Mouse (Mus musculus) neural tube, embryonic 13.5 days (tissue): ENCODE results near the gene Tnrc18. TPM values are rescaled to one million over a fixed set of nuclear protein-coding genes. Genes with fewer than 3 reads are reported as not detected.

Experiments
- ATAC-seq: fragments of 200-750 bp; cut with Nextera tagmentation; 2 replicates; pipeline ENCODE4 v1.8.0; 2017; ENCODE audit warnings: low read depth, mild to moderate bottlenecking, moderate TSS enrichment, moderate library complexity
- H3K27ac ChIP-seq: fragments of 300-500 bp; sonication (generic); replicated peaks from 2 replicates; pipeline ENCODE4 v1.5.1; 2015; ENCODE audit warnings: moderate library complexity, mild to moderate bottlenecking, inconsistent platforms
- H3K27me3 ChIP-seq: fragments of 300-500 bp; sonication (generic); 2 replicates; pipeline ENCODE4 v1.6.1; 2015; ENCODE audit warnings: mild to moderate bottlenecking, inconsistent platforms
- H3K36me3 ChIP-seq: fragments of 300-500 bp; sonication (generic); 2 replicates; pipeline ENCODE4 v1.6.1; 2015; ENCODE audit warnings: mild to moderate bottlenecking, inconsistent platforms
- H3K4me1 ChIP-seq: fragments of 300-500 bp; sonication (generic); replicated peaks from 2 replicates; pipeline ENCODE4 v1.6.1; 2015; ENCODE audit warnings: inconsistent platforms
- H3K4me2 ChIP-seq: fragments of 300-500 bp; sonication (generic); 2 replicates; pipeline ENCODE4 v1.6.1; 2015; ENCODE audit warnings: inconsistent platforms, mild to moderate bottlenecking, moderate library complexity
- H3K4me3 ChIP-seq: fragments of 300-500 bp; sonication (generic); 2 replicates; pipeline ENCODE4 v1.5.1; 2015; ENCODE audit warnings: mild to moderate bottlenecking, inconsistent platforms
- H3K9ac ChIP-seq: fragments of 300-500 bp; sonication (generic); 2 replicates; pipeline ENCODE4 v1.6.1; 2015; ENCODE audit warnings: moderate library complexity, mild to moderate bottlenecking, inconsistent platforms
- H3K9me3 ChIP-seq: fragments of 300-500 bp; sonication (generic); 2 replicates; pipeline ENCODE4 v1.6.1; 2016; ENCODE audit warnings: inconsistent platforms
- WGBS: fragments of 180-500 bp; shearing (Covaris S2); methylation state at CpG from one replicate; pipeline ENCODE4 v1.1.7; 2015; 5-methylcytosine and 5-hydroxymethylcytosine counted together
- polyA plus RNA-seq: library from polyadenylated mRNA; unstranded; fragments of >200 nt; fragmentation: Nextera tagmentation; extraction: Ambion mirVana; gene quantifications from 2 replicates; pipeline ENCODE4 v1.2.1, GENCODE M21; 2015

Tnrc18 gene
- polyA plus RNA-seq, 1 experiment from 2014 or later, result 30.3 TPM

DNA sequence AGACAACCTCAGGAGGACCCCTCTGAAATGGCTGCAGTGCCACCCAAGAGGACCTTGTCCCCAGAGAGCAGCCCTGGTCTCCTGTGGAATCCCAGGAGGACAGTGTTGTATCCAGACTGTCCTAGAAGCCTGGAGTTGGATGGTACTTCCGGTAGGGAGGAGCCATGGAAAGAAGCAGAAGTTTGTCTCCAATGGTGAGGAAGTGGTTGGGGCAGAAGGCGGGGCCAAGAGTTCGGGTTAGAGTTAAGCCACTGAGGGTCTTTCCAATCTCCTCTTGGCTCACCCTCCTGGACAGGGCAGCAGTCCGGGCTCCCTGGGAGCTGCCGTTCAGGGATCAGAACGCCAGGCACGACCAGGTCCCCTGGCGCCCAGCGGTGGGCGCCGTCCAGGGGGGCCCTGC is 53.2 kb downstream of the Tnrc18 start:
- Histone ChIP-seq H3K4me2 (no peak overlapping the region), H3K4me1 (peaks cover 36% of the 10 kb centered on the region), H3K9ac (no peak overlapping the region), H3K27ac (no peak overlapping the region; the same call in 1 of the 2 replicates), H3K36me3 (peaks cover 87% of the 10 kb centered on the region), H3K4me3 (no peak overlapping the region), H3K9me3 (no peaks in the 10 kb centered on the region), H3K27me3 (no peaks in the 10 kb centered on the region)
- ATAC-seq, result no peak
- WGBS, result 57% methylated on average over 11 of the region's 11 CpGs

DNA sequence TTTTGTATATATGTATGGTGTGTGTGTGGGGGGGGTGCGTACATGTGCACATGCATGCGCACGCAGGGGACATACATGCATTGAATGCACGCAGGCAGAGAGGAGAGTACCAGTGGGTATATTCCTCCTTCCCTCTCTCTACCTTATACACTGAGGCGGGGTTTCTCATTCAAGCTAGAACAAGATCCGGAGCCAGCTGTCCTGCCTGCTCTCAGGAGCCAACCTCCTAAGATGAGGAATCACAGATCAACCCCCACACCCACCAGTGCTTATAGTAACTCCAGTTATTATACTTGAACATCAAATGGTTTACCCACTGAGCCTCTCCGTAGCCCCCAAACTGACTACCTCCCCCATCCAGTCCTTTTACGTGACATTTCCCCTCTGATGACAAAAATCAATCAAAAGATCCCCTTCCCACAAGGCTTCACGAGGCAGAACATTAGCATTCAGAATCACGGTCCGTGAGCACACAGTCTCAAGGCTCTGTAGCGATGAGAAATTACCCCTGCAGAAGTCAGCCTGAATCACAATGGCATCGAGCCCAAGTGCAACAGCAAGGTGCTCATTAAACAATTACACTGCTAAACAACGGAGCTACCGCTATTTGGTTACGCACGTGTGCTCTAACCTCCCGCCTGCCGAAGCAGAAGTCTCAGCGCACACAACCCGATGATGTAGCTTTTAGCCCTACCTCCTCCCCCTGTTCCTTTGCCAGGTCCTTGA is 55.2 kb downstream of the Tnrc18 start:
- ATAC-seq, result peak; percentile 8; the same call in 1 of the 2 replicates
- peaks cover 100% of the 10 kb centered on the region for H3K36me3 ChIP-seq

GRCm38 (mm10) chr5:142761326-142761983 is 56.0 kb downstream of the Tnrc18 start:
- ATAC-seq, result peak; percentile 53
- 66% methylated on average over 16 of the region's 16 CpGs for WGBS
- H3K27ac ChIP-seq, result peak overlapping the region; percentile 86
- no peak overlapping the region for H3K4me2 ChIP-seq
- no peak overlapping the region for H3K4me3 ChIP-seq
- 0 out of 2 replicates have a peak overlapping the region, but pooled peaks have one; percentile 14 for H3K9ac ChIP-seq
- peaks cover 24% of the 10 kb centered on the region for H3K4me1 ChIP-seq
- H3K9me3 ChIP-seq, result no peaks in the 10 kb centered on the region
- H3K36me3 ChIP-seq, result peaks cover 100% of the 10 kb centered on the region
- H3K27me3 ChIP-seq, result no peaks in the 10 kb centered on the region

More for the DNA sequence above, 55.2 kb downstream of the Tnrc18 start:
- Histone ChIP-seq H3K4me3 (no peak overlapping the region), H3K4me2 (no peak overlapping the region), H3K4me1 (peaks cover 24% of the 10 kb centered on the region), H3K27me3 (no peaks in the 10 kb centered on the region), H3K9me3 (no peaks in the 10 kb centered on the region), H3K27ac (peak overlapping the region; percentile 86), H3K9ac (no peak overlapping the region)
- 75% methylated on average over 21 of the region's 21 CpGs for WGBS

GRCm38 (mm10) chr5:142759786-142760185 is 57.7 kb downstream of the Tnrc18 start:
- no peak for ATAC-seq

DNA sequence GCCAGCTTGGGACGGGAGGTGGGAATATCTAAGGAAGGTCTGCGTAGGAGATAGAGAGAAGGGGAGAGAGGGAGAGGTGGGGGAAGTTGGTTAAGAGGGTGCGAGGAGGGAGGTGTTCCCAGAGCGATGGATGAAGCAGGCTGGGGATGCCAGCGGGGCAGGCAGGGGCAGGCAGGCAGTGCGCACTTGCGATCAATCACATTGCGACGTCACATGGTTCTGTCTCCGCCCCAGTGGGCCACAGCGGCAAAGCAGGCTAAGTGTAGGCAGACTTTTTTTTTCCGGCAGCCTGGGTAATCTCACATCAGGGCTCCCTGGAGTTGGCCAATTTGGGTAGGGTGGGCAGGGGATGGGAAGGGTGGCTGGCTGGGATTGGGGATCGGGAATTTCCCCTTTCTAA is 65.2 kb downstream of the Tnrc18 start:
- peak overlapping the region; percentile 26; the same call in 1 of the 2 replicates for H3K9ac ChIP-seq
- peaks cover 98% of the 10 kb centered on the region for H3K36me3 ChIP-seq
- H3K9me3 ChIP-seq, result no peaks in the 10 kb centered on the region
- WGBS, result 48% methylated on average over 13 of the region's 13 CpGs
- peaks cover 14% of the 10 kb centered on the region for H3K4me1 ChIP-seq
- no peaks in the 10 kb centered on the region for H3K27me3 ChIP-seq
- H3K4me2 ChIP-seq, result no peak overlapping the region
- H3K4me3 ChIP-seq, result no peak overlapping the region
- no peak for ATAC-seq
- no peak overlapping the region; the same call in 1 of the 2 replicates for H3K27ac ChIP-seq

More at GRCm38 (mm10) chr5:142759786-142760185, 57.7 kb downstream of the Tnrc18 start:
- H3K36me3 ChIP-seq, result peaks cover 100% of the 10 kb centered on the region
- no peaks in the 10 kb centered on the region for H3K27me3 ChIP-seq
- peaks cover 27% of the 10 kb centered on the region for H3K4me1 ChIP-seq
- WGBS, result 90% methylated on average over 8 of the region's 8 CpGs
- H3K9me3 ChIP-seq, result no peaks in the 10 kb centered on the region
- no peak overlapping the region for H3K4me3 ChIP-seq
- no peak overlapping the region for H3K4me2 ChIP-seq
- peak overlapping the region; percentile 28; the same call in 1 of the 2 replicates for H3K27ac ChIP-seq
- H3K9ac ChIP-seq, result no peak overlapping the region

DNA sequence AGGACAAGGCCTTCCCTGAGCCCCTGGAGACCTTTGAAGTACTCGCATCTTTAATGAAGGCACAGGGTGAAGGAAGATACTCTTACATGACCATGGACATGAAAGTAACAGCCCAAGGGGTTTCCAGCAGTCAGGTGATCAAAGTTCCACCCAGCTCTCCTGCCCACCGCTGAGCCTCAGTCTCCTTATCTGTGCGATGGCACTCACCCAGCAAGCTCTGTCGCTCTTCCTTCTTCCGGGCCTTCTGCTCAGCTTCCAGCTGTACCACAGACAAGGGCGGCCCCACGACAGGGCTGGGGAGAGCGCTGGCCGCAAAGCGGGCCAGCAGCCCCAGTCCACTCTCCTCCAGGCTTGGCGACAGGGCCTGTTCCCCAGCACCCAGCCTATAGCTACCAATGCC is 67.3 kb downstream of the Tnrc18 start:
- Histone ChIP-seq H3K4me2 (no peak overlapping the region), H3K27ac (no peak overlapping the region), H3K36me3 (peaks cover 94% of the 10 kb centered on the region), H3K4me3 (no peak overlapping the region), H3K9ac (no peak overlapping the region), H3K9me3 (no peaks in the 10 kb centered on the region), H3K4me1 (peaks cover 12% of the 10 kb centered on the region), H3K27me3 (no peaks in the 10 kb centered on the region)
- WGBS, result 90% methylated on average over 11 of the region's 11 CpGs
- ATAC-seq, result no peak

GRCm38 (mm10) chr5:142747026-142747629 is 70.3 kb downstream of the Tnrc18 start:
- no peak overlapping the region for H3K4me3 ChIP-seq
- no peak overlapping the region for H3K27ac ChIP-seq
- H3K9me3 ChIP-seq, result no peaks in the 10 kb centered on the region
- ATAC-seq, result no peak
- no peaks in the 10 kb centered on the region for H3K27me3 ChIP-seq
- peaks cover 3% of the 10 kb centered on the region for H3K4me1 ChIP-seq
- WGBS, result 77% methylated on average over 12 of the region's 12 CpGs
- no peak overlapping the region for H3K4me2 ChIP-seq
- H3K9ac ChIP-seq, result no peak overlapping the region
- H3K36me3 ChIP-seq, result peaks cover 94% of the 10 kb centered on the region

- 72% methylated on average over 8 of the region's 8 CpGs for WGBS
- Histone ChIP-seq H3K4me2 (no peak overlapping the region), H3K9ac (no peak overlapping the region), H3K27ac (0 out of 2 replicates have a peak overlapping the region, but pooled peaks have one; percentile 5), H3K4me3 (no peak overlapping the region), H3K4me1 (no peaks in the 10 kb centered on the region), H3K27me3 (no peaks in the 10 kb centered on the region), H3K36me3 (peaks cover 97% of the 10 kb centered on the region), H3K9me3 (no peaks in the 10 kb centered on the region)
- ATAC-seq, result no peak
Measured at GRCm38 (mm10) chr5:142739941-142740340, 77.5 kb downstream of the Tnrc18 start.

- Histone ChIP-seq H3K4me3 (no peak overlapping the region), H3K27ac (no peak overlapping the region), H3K9ac (no peak overlapping the region), H3K9me3 (no peaks in the 10 kb centered on the region), H3K4me1 (no peaks in the 10 kb centered on the region), H3K36me3 (peaks cover 99% of the 10 kb centered on the region), H3K4me2 (no peak overlapping the region), H3K27me3 (no peaks in the 10 kb centered on the region)
- 89% methylated on average over 11 of the region's 11 CpGs for WGBS
- ATAC-seq, result no peak
Measured at GRCm38 (mm10) chr5:142731916-142732315, 85.5 kb downstream of the Tnrc18 start.

DNA sequence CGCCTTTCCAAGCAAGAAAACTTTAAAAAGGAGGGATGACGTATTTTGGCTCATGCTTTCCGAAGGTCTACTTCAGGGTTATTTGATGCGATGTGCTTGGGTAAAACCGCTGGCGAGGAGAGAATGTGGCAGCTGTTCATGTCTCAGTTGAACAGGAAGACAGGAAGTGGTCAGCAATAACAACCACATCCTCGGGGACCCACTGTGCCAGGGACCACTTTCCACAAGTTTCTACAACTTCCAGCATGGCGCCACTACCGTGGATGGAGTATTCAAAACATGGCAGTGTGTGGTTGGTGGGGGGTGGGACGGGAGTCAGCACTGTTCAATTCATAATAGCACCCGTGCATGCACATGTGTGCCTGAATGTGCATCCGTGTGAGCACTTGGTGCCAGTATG is 87.2 kb downstream of the Tnrc18 start:
- no peaks in the 10 kb centered on the region for H3K4me1 ChIP-seq
- no peak overlapping the region for H3K4me2 ChIP-seq
- H3K27me3 ChIP-seq, result no peaks in the 10 kb centered on the region
- peaks cover 99% of the 10 kb centered on the region for H3K36me3 ChIP-seq
- no peak overlapping the region for H3K9ac ChIP-seq
- H3K4me3 ChIP-seq, result no peak overlapping the region
- H3K27ac ChIP-seq, result no peak overlapping the region
- no peak for ATAC-seq
- no peaks in the 10 kb centered on the region for H3K9me3 ChIP-seq
- WGBS, result 94% methylated on average over 12 of the region's 12 CpGs

- H3K36me3 ChIP-seq, result peaks cover 88% of the 10 kb centered on the region
- H3K4me1 ChIP-seq, result peaks cover 8% of the 10 kb centered on the region
- H3K27ac ChIP-seq, result no peak overlapping the region
- ATAC-seq, result no peak
- no peak overlapping the region for H3K4me3 ChIP-seq
- H3K9me3 ChIP-seq, result no peaks in the 10 kb centered on the region
- no peak overlapping the region for H3K4me2 ChIP-seq
- no peaks in the 10 kb centered on the region for H3K27me3 ChIP-seq
- H3K9ac ChIP-seq, result no peak overlapping the region
- WGBS, result 97% methylated on average over 16 of the region's 16 CpGs
Measured at GRCm38 (mm10) chr5:142728301-142728700, 89.2 kb downstream of the Tnrc18 start.

- WGBS, result 88% methylated on average over 6 of the region's 6 CpGs
Measured at GRCm38 (mm10) chr5:142726748-142727147, 90.7 kb downstream of the Tnrc18 start.

More at GRCm38 (mm10) chr5:142726748-142727147, 90.7 kb downstream of the Tnrc18 start:
- Histone ChIP-seq H3K27me3 (no peaks in the 10 kb centered on the region), H3K27ac (no peak overlapping the region), H3K4me2 (no peak overlapping the region), H3K9ac (no peak overlapping the region), H3K9me3 (no peaks in the 10 kb centered on the region), H3K4me3 (no peak overlapping the region), H3K36me3 (peaks cover 80% of the 10 kb centered on the region), H3K4me1 (peaks cover 10% of the 10 kb centered on the region)
- no peak for ATAC-seq
